Mouse (Mus musculus) thymus, adult 2 months (tissue): ENCODE data around the gene Lin28b. TPM values are rescaled to one million over a fixed set of nuclear protein-coding genes. Genes with fewer than 3 reads are reported as not detected.

Experiments
- DNase-seq: peaks from one replicate; pipeline ENCODE4 v3.0.0; 2021
- H3K27ac ChIP-seq: fragments of 200-500 bp; 2 replicates; pipeline ENCODE4 v1.5.1; 2012; ENCODE audit warnings: low read length, control low read depth; ENCODE audit not compliant: control insufficient read depth, insufficient read depth
- H3K27me3 ChIP-seq: fragments of 200-500 bp; 2 replicates; pipeline ENCODE4 v1.6.1; 2012; ENCODE audit warnings: mild to moderate bottlenecking, low read length, moderate library complexity, mixed read lengths; ENCODE audit not compliant: control insufficient read depth, insufficient read depth
- H3K36me3 ChIP-seq: fragments of 200-500 bp; 2 replicates; pipeline ENCODE4 v1.6.1; 2012; ENCODE audit warnings: mild to moderate bottlenecking, low read length, moderate library complexity; ENCODE audit not compliant: control insufficient read depth, insufficient read depth
- H3K4me1 ChIP-seq: fragments of 200-500 bp; replicated peaks from 2 replicates; pipeline ENCODE4 v1.6.1; 2012; ENCODE audit warnings: low read length; ENCODE audit not compliant: control insufficient read depth, insufficient read depth
- H3K4me3 ChIP-seq: fragments of 200-500 bp; 2 replicates; pipeline ENCODE4 v1.5.1; 2012; ENCODE audit warnings: mild to moderate bottlenecking, low read length, control low read depth, moderate library complexity; ENCODE audit not compliant: control insufficient read depth, insufficient read depth
- CTCF ChIP-seq: fragments of 200-500 bp; IDR thresholded peaks from 2 replicates; pipeline ENCODE4 v1.5.1; 2012; ENCODE audit warnings: mild to moderate bottlenecking, control low read depth, low read length, moderate library complexity, borderline replicate concordance; ENCODE audit not compliant: control insufficient read depth, poor library complexity, insufficient read depth; ENCODE audit errors: extremely low read depth
- POLR2A ChIP-seq: fragments of 200-500 bp; IDR thresholded peaks from 2 replicates; pipeline ENCODE4 v1.6.1; 2012; ENCODE audit warnings: mild to moderate bottlenecking, low read length, control low read depth, moderate library complexity; ENCODE audit not compliant: control insufficient read depth, poor library complexity, insufficient read depth; ENCODE audit errors: extremely low read depth
- WGBS: fragments of 180-500 bp; shearing (Covaris S2); methylation state at CpG from one replicate; pipeline ENCODE4 v1.1.7; 2018; 5-methylcytosine and 5-hydroxymethylcytosine counted together
- polyA plus RNA-seq: library from polyadenylated mRNA; depleted of rRNA; stranded (reverse); fragments of >200 nt; gene quantifications from 2 replicates; pipeline ENCODE4 v1.2.3, GENCODE M21; 2012; rRNA removed

Lin28b gene
- 0.03 TPM in 1 of 2 replicates, not detected in the other for polyA plus RNA-seq

DNA sequence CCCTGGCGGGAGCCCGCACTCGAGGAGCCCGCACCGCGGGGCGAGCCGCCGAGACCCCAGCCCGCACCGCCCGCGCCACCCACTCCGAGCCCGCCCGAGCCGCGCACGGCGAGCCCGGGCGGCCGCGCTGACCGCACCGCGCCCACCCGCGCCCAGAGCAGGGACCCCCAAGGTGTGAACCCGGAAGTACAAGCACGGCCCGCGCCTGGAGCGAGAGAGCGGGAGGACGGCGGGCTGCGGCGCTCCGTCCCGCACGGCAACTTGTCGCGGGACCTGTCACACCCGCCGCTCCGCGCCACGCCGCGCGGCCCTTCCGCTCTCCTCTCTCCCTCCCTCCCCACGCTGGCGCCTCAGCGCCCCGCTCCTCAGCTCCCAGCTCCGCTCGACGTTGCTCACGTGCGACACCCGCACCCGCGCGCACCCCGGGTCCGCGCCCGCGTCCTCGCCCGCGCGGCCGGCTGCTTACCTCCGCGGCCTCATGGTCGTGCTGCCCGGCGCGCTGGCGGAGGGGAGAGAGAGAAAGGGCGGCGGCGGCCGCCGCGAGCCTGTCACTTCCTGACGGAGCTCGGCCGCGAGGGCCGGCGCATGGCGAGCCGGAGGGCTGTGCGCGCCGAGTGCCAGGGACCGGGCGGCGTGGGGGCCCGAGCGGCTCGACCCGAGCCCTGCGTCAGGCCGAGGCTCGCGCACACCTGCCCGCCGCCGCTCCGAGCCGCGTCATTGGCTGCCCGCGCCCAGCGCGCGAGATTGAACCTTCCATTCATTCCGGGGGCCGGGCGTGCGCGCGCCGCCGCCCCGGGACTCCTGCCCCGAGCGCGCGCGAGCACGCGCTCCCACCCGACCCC, at the start of gene Lin28b:
Gene Lin28b, minus strand, starts transcription at position 635 of the 842 bp plus-strand sequence.
- Histone ChIP-seq H3K4me1 (peaks cover 6% of the 10 kb centered on the region; the same call in 1 of the 2 replicates), H3K27me3 (peaks cover 8% of the 10 kb centered on the region; the same call in 1 of the 2 replicates), H3K36me3 (no peaks in the 10 kb centered on the region), H3K27ac (no peak within 1 kb of the TSS), H3K4me3 (peak within 1 kb of the TSS; percentile 24)
- peak; percentile 5 for DNase-seq
- 1% methylated on average over 135 of the region's 139 CpGs for WGBS
- no peak for TF ChIP-seq POLR2A

DNA sequence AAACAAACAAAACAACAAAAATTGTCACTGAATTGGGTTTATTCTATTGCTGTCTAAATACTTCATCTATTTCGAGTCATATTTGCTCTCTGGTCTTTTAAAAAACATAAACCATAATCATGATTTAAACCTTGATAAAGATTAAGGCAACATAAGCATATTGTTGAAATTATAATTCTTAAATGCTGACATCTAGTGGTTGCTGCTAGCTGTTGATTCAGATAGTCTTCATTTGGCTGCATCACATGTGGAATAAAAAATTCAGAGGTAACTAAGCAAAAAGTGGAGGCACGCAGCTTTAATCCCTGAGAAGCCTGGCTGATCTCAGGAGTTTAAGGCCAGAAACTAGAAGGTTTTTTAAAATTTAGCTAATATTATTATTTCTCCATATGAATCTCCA, 25.6 kb upstream of the Lin28b start:
- Histone ChIP-seq H3K27me3 (no peaks in the 10 kb centered on the region), H3K27ac (no peak overlapping the region), H3K36me3 (no peaks in the 10 kb centered on the region), H3K4me3 (no peak overlapping the region), H3K4me1 (no peaks in the 10 kb centered on the region)
- no peak for DNase-seq
- no peak for TF ChIP-seq CTCF
- no peak for TF ChIP-seq POLR2A
- 56% methylated on average over 2 of the region's 2 CpGs for WGBS

DNA sequence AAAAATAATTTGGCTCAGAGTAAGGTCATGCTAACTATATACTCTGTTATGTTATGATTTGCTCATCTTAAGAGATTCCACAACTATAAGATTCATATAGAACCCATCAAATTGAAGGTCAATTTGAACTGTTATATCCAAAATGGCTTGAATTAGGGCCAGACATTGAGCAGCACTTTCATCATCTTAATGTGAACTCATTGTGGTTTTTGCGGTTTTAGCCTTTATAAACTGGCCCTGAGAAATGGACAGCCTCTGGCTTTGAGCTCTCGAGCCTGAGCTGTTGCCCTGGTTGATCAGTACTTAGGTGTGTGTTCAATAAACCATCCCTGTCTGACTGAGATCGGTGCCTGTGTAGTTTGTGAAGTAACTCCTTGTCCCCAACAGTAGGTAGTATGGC, 24.5 kb upstream of the Lin28b start:
- no peak overlapping the region for H3K27ac ChIP-seq
- TF ChIP-seq POLR2A (no peak), CTCF (no peak)
- no peaks in the 10 kb centered on the region for H3K36me3 ChIP-seq
- H3K4me1 ChIP-seq = no peaks in the 10 kb centered on the region
- no peak for DNase-seq
- WGBS = 81% methylated on average over 3 of the region's 3 CpGs
- H3K27me3 ChIP-seq = no peaks in the 10 kb centered on the region
- no peak overlapping the region for H3K4me3 ChIP-seq

DNA sequence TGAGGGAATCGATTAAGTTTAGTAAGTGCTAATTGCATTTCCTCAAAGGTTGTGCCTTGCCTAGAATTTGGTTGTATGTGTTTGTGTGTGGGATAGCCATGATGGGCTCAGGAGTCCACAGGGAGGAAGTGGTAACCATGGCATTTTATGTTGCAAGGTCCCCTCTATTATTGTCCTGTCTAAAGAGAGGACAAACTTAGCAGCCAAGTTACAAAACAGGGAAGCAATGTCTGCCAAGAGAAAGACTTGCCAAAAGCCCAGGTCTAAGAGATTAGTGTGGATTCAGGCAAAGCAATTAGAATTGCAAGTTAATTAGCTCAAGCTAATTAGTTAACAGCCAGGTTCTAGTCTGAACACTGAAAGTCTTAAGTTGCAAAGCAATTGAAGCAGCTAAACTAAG, 14.1 kb upstream of the Lin28b start:
- Histone ChIP-seq H3K4me3 (no peak overlapping the region), H3K36me3 (no peaks in the 10 kb centered on the region), H3K27ac (no peak overlapping the region), H3K4me1 (no peaks in the 10 kb centered on the region), H3K27me3 (no peaks in the 10 kb centered on the region)
- no peak for TF ChIP-seq CTCF
- no peak for TF ChIP-seq POLR2A
- no peak for DNase-seq
- 98% methylated on average over 1 of the region's 1 CpGs for WGBS

DNA sequence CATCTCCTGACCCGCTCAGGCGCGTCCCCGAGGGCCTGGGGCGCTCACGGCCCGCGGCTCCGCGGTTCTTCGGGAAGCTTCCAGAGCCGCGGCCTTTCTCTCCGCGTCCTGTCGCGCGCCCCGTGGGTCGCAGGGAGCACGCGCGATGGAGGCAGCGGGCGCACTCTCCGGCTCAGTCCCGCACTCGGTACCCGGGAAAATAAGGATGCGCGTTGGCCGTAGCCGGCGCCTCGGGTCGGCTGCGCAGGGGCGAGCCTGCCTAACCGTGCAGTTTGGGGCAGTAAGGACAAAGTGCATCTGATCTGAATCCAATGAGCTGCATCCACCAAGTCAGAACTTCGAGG, 380 bp upstream of the Lin28b start:
- TF ChIP-seq POLR2A (no peak), CTCF (no peak)
- Histone ChIP-seq H3K4me3 (peak overlapping the region; percentile 24; the same call in 1 of the 2 replicates), H3K27ac (no peak overlapping the region), H3K27me3 (peaks cover 8% of the 10 kb centered on the region; the same call in 1 of the 2 replicates), H3K36me3 (no peaks in the 10 kb centered on the region), H3K4me1 (peaks cover 6% of the 10 kb centered on the region; the same call in 1 of the 2 replicates)
- 3% methylated on average over 40 of the region's 40 CpGs for WGBS
- no peak for DNase-seq

DNA sequence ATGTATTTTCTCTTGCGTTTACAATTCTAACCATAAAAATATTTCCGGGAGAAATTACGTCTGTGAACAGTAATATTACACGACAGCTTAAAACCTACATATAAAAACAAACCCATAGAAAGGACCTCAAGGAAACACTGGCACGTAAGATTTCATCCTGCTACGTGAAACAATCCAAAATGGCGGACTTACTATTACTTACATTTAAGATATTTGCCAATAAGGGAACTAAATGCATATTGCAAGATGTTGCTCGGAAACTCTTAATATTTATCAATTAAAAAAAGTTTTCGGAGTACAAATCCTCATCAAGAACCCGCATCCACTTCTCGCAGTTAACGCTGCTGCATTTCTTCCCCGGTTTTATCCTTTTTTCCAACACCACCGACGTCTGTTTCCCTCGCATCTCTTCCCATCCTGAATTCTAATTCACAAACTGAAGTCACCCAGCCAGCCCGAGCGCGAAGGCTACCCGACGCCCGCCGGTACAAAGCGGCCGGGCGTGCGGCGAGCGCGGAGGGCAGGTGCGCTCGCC, 902 bp downstream of the Lin28b start:
- 7% methylated on average over 32 of the region's 32 CpGs for WGBS
- TF ChIP-seq CTCF = no peak
- no peak for TF ChIP-seq POLR2A
- no peak overlapping the region for H3K4me3 ChIP-seq

More for the DNA sequence above, 902 bp downstream of the Lin28b start:
- DNase-seq = no peak
- Histone ChIP-seq H3K27ac (no peak overlapping the region), H3K4me1 (peaks cover 6% of the 10 kb centered on the region; the same call in 1 of the 2 replicates), H3K36me3 (no peaks in the 10 kb centered on the region), H3K27me3 (peaks cover 8% of the 10 kb centered on the region; the same call in 1 of the 2 replicates)
